Mouse (Mus musculus): ENCODE measurements around the gene Leng8. TPM values are rescaled to one million over a fixed set of nuclear protein-coding genes. Genes with fewer than 3 reads are reported as not detected.
"Not testable (repeated sequence)": the region's sequence is repeated elsewhere in the genome, so short reads cannot be mapped to it uniquely, and the experiment has no call there.

Gene Leng8
- polyA plus RNA-seq, 1 experiment from 2014 or later, result 43.6 TPM

DNA sequence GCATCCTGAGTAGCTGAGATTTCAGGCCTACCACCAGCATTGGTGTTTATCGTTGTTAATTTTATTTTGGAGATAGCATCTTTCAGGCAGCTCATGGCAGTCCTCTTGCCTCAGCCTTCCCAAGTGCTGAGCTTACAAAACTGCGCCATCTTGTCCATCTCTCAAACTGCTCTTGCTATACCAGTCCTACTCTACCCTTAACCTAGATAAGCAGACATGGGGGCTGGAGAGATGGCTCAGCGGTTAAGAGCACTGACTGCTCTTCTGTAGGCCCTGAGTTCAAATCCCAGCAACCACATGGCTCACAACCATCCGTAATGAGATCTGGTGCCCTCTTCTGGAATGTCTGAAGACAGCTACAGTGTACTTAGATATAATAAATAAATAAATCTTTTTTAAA, 24.8 kb downstream of the Leng8 start:
- H3K9ac ChIP-seq (ENCODE audit: low read length); H3K4me3 ChIP-seq (ENCODE audit: control insufficient read depth in 1 of 2, insufficient read depth in 1 of 2, low read depth in 1 of 2, low read length in 2 of 2); H3K4me2 ChIP-seq (ENCODE audit: low read length); H3K27ac ChIP-seq (replicated peaks in 1 of 2; ENCODE audit: control insufficient read depth in 1 of 2, insufficient read depth in 1 of 2, low read depth in 2 of 2, low read length in 2 of 2); H3K36me3 ChIP-seq (ENCODE audit: control insufficient read depth, insufficient read depth, low read length); ATAC-seq (ENCODE audit: insufficient number of reproducible peaks, insufficient read depth, low FRiP score, low read depth); H3K9me3 ChIP-seq (ENCODE audit: control insufficient read depth, low read length); H3K27me3 ChIP-seq (ENCODE audit: control insufficient read depth, insufficient read depth, low read length): not testable (repeated sequence)
- WGBS, result 90% methylated on average over 4 of the region's 4 CpGs
- H3K4me1 ChIP-seq (ENCODE audit: control insufficient read depth in 2 of 2, insufficient read depth in 2 of 2, low read length in 2 of 2), result peaks cover 7 to 11% of the 10 kb centered on the region in 2 experiments; a peak in 3 of 4 replicates

GRCm38 (mm10) chr7:4163571-4164072, 26.8 kb downstream of the Leng8 start:
- H3K9ac ChIP-seq (ENCODE audit: low read length), result peak overlapping the region; percentile 71
- H3K36me3 ChIP-seq (ENCODE audit: control insufficient read depth, insufficient read depth, low read length), result no peaks in the 10 kb centered on the region
- peak overlapping the region; percentile 48 to 69 for H3K4me3 ChIP-seq (ENCODE audit: control insufficient read depth in 1 of 2, insufficient read depth in 1 of 2, low read depth in 1 of 2, low read length in 2 of 2)
- H3K9me3 ChIP-seq (ENCODE audit: control insufficient read depth, low read length), result no peaks in the 10 kb centered on the region
- no peaks in the 10 kb centered on the region for H3K27me3 ChIP-seq (ENCODE audit: control insufficient read depth, insufficient read depth, low read length)
- ATAC-seq (ENCODE audit: insufficient number of reproducible peaks, insufficient read depth, low FRiP score, low read depth), result peak; percentile 70
- peaks cover 7 to 11% of the 10 kb centered on the region in 2 experiments; a peak in 3 of 4 replicates for H3K4me1 ChIP-seq (ENCODE audit: control insufficient read depth in 2 of 2, insufficient read depth in 2 of 2, low read length in 2 of 2)
- peak overlapping the region; percentile 67 for H3K4me2 ChIP-seq (ENCODE audit: low read length)
- WGBS, result under 1% methylated on average over 11 of the region's 11 CpGs
- peak overlapping the region; percentile 79 to 87 for H3K27ac ChIP-seq (replicated peaks in 1 of 2; ENCODE audit: control insufficient read depth in 1 of 2, insufficient read depth in 1 of 2, low read depth in 2 of 2, low read length in 2 of 2)

DNA sequence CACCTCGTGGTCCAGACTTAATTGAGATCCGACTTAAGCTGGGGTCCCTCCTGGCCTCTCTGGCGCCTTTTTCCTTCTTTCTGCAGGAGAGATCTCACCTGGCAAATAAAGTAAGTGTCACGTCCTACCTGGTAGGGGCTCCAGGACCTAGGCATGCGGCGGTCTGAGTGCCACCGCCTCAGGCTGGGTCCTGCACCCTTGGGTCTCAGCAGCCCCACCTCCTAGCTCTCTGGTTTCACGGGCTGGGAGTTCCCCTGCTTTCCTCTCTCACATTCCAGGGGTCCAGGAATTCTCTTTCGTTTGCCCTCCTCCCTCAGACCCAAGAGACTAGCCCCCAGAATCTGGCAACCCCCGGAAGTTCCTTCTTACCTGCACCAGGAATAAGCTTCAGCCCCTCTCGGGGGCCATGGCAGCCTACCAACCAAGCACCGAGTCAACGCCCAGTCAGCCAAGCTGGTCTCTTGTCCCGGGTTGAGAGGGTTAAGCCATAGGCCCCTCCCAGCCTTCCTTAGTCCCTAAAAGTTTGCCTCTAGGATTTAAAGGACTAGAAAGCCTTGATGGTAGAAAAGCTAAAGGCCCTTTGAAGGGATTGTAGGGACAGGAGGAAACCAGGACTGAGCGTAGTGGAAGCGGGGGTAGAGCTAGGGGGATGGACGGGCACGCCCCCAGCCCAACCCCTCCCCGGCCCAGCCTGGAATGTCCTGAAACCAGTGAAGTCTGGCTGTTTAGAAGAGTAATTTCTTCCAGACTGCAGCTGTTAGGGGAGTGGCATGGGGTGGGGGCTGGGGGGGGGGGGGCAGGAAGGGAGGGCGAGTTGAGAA, 27.5 kb downstream of the Leng8 start, which contains the start of gene Cdc42ep5:
Cdc42ep5 (minus strand) TSS at position 771 of the 821 bp plus-strand sequence.
- Histone ChIP-seq H3K27ac (replicated peaks in 1 of 2; ENCODE audit: control insufficient read depth in 1 of 2, insufficient read depth in 1 of 2, low read depth in 2 of 2, low read length in 2 of 2) (peak within 1 kb of the TSS; percentile 79 to 87), H3K4me1 (ENCODE audit: control insufficient read depth in 2 of 2, insufficient read depth in 2 of 2, low read length in 2 of 2) (peaks cover 7 to 11% of the 10 kb centered on the region in 2 experiments; a peak in 3 of 4 replicates), H3K9ac (ENCODE audit: low read length) (peak within 1 kb of the TSS; percentile 71), H3K36me3 (ENCODE audit: control insufficient read depth, insufficient read depth, low read length) (no peaks in the 10 kb centered on the region), H3K9me3 (ENCODE audit: control insufficient read depth, low read length) (no peaks in the 10 kb centered on the region), H3K4me2 (ENCODE audit: low read length) (peak within 1 kb of the TSS; percentile 67), H3K27me3 (ENCODE audit: control insufficient read depth, insufficient read depth, low read length) (no peaks in the 10 kb centered on the region), H3K4me3 (ENCODE audit: control insufficient read depth in 1 of 2, insufficient read depth in 1 of 2, low read depth in 1 of 2, low read length in 2 of 2) (peak within 1 kb of the TSS; percentile 48 to 69)
- ATAC-seq (ENCODE audit: insufficient number of reproducible peaks, insufficient read depth, low FRiP score, low read depth), result peak; percentile 85
- under 1% methylated on average over 19 of the region's 20 CpGs for WGBS

GRCm38 (mm10) chr7:4165286-4165685, 28.4 kb downstream of the Leng8 start:
- H3K4me2 ChIP-seq (ENCODE audit: low read length), result peak overlapping the region; percentile 67
- peaks cover 7 to 11% of the 10 kb centered on the region in 2 experiments; a peak in 3 of 4 replicates for H3K4me1 ChIP-seq (ENCODE audit: control insufficient read depth in 2 of 2, insufficient read depth in 2 of 2, low read length in 2 of 2)
- no peak for ATAC-seq (ENCODE audit: insufficient number of reproducible peaks, insufficient read depth, low FRiP score, low read depth)
- peak overlapping the region; percentile 19 to 48; a peak in 3 of 4 replicates for H3K4me3 ChIP-seq (ENCODE audit: control insufficient read depth in 1 of 2, insufficient read depth in 1 of 2, low read depth in 1 of 2, low read length in 2 of 2)
- no peak overlapping the region for H3K9ac ChIP-seq (ENCODE audit: low read length)
- H3K36me3 ChIP-seq (ENCODE audit: control insufficient read depth, insufficient read depth, low read length), result no peaks in the 10 kb centered on the region
- WGBS, result 19% methylated on average over 3 of the region's 3 CpGs
- H3K27me3 ChIP-seq (ENCODE audit: control insufficient read depth, insufficient read depth, low read length), result no peaks in the 10 kb centered on the region
- H3K9me3 ChIP-seq (ENCODE audit: control insufficient read depth, low read length), result no peaks in the 10 kb centered on the region
- peak overlapping the region; percentile 47 to 62; a peak in 3 of 4 replicates for H3K27ac ChIP-seq (replicated peaks in 1 of 2; ENCODE audit: control insufficient read depth in 1 of 2, insufficient read depth in 1 of 2, low read depth in 2 of 2, low read length in 2 of 2)

- Histone ChIP-seq H3K4me3 (ENCODE audit: control insufficient read depth in 1 of 2, insufficient read depth in 1 of 2, low read depth in 1 of 2, low read length in 2 of 2) (no peak overlapping the region), H3K4me2 (ENCODE audit: low read length) (no peak overlapping the region), H3K27ac (replicated peaks in 1 of 2; ENCODE audit: control insufficient read depth in 1 of 2, insufficient read depth in 1 of 2, low read depth in 2 of 2, low read length in 2 of 2) (no peak overlapping the region), H3K36me3 (ENCODE audit: control insufficient read depth, insufficient read depth, low read length) (no peaks in the 10 kb centered on the region), H3K4me1 (ENCODE audit: control insufficient read depth in 2 of 2, insufficient read depth in 2 of 2, low read length in 2 of 2) (peaks cover 7 to 11% of the 10 kb centered on the region in 2 experiments; a peak in 3 of 4 replicates), H3K27me3 (ENCODE audit: control insufficient read depth, insufficient read depth, low read length) (no peaks in the 10 kb centered on the region), H3K9ac (ENCODE audit: low read length) (no peak overlapping the region), H3K9me3 (ENCODE audit: control insufficient read depth, low read length) (no peaks in the 10 kb centered on the region)
- ATAC-seq (ENCODE audit: insufficient number of reproducible peaks, insufficient read depth, low FRiP score, low read depth), result no peak
Observed at GRCm38 (mm10) chr7:4167098-4167497, 30.3 kb downstream of the Leng8 start.

DNA sequence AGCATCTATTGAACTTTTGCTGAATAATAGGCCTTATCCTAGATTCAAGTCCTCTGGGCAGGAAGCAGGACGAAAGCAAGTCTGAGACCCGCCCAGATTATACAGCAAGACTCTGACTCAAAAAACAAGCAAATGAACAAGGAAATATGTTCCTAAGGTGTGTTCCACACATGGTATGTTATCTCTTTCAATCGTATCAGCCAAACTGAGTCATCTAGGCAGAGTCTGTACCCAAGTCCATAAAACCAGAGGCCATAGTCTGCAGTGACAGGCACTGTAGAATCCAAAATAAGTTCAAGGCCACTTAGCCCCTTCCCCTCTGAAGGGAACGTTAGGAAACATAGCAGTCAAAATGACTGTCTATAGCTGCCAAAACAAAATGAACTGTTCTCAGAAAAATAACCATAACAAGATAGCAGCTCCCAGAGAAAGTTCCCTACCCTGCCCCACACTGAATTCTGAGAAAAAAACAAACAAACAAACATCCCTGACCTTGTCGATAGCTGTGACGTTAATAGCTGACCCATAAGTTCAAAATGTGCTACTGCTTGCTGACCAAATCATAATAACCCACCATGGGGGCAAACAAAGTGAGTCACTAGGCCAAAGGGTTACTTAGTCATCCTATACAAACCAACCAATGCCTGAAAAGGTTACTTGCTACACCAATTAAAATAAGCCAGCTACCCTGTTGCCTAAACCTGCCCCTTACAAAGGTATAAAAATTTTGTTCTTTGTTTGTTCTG, 33.5 kb downstream of the Leng8 start:
- H3K4me3 ChIP-seq (ENCODE audit: control insufficient read depth in 1 of 2, insufficient read depth in 1 of 2, low read depth in 1 of 2, low read length in 2 of 2), result no peak overlapping the region
- 68% methylated on average over 6 of the region's 6 CpGs for WGBS
- no peak for ATAC-seq (ENCODE audit: insufficient number of reproducible peaks, insufficient read depth, low FRiP score, low read depth)
- no peaks in the 10 kb centered on the region for H3K9me3 ChIP-seq (ENCODE audit: control insufficient read depth, low read length)
- no peak overlapping the region for H3K4me2 ChIP-seq (ENCODE audit: low read length)
- H3K27me3 ChIP-seq (ENCODE audit: control insufficient read depth, insufficient read depth, low read length), result no peaks in the 10 kb centered on the region
- peaks cover 0 to 1% of the 10 kb centered on the region in 2 experiments; a peak in 2 of 4 replicates for H3K4me1 ChIP-seq (ENCODE audit: control insufficient read depth in 2 of 2, insufficient read depth in 2 of 2, low read length in 2 of 2)
- no peak overlapping the region for H3K9ac ChIP-seq (ENCODE audit: low read length)
- H3K36me3 ChIP-seq (ENCODE audit: control insufficient read depth, insufficient read depth, low read length), result no peaks in the 10 kb centered on the region
- H3K27ac ChIP-seq (replicated peaks in 1 of 2; ENCODE audit: control insufficient read depth in 1 of 2, insufficient read depth in 1 of 2, low read depth in 2 of 2, low read length in 2 of 2), result no peak overlapping the region

- Histone ChIP-seq H3K27ac (replicated peaks in 1 of 2; ENCODE audit: control insufficient read depth in 1 of 2, insufficient read depth in 1 of 2, low read depth in 2 of 2, low read length in 2 of 2) (no peak overlapping the region), H3K27me3 (ENCODE audit: control insufficient read depth, insufficient read depth, low read length) (no peaks in the 10 kb centered on the region), H3K9ac (ENCODE audit: low read length) (no peak overlapping the region), H3K4me3 (ENCODE audit: control insufficient read depth in 1 of 2, insufficient read depth in 1 of 2, low read depth in 1 of 2, low read length in 2 of 2) (no peak overlapping the region), H3K4me2 (ENCODE audit: low read length) (no peak overlapping the region), H3K36me3 (ENCODE audit: control insufficient read depth, insufficient read depth, low read length) (no peaks in the 10 kb centered on the region), H3K9me3 (ENCODE audit: control insufficient read depth, low read length) (no peaks in the 10 kb centered on the region), H3K4me1 (ENCODE audit: control insufficient read depth in 2 of 2, insufficient read depth in 2 of 2, low read length in 2 of 2) (no peaks in the 10 kb centered on the region)
- ATAC-seq (ENCODE audit: insufficient number of reproducible peaks, insufficient read depth, low FRiP score, low read depth), result no peak
- WGBS, result 35% methylated on average over 3 of the region's 3 CpGs
Observed at GRCm38 (mm10) chr7:4178438-4178837, 41.6 kb downstream of the Leng8 start.
